Mouse (Mus musculus) ES-Bruce4 (cell line): ENCODE data around the gene Ewsr1.

Experiments
- CTCF ChIP-seq: IDR thresholded peaks from one replicate; pipeline ENCODE4 v1.8.1; 2011; ENCODE audit warnings: low read depth, low read length
- EP300 ChIP-seq: IDR thresholded peaks from 2 replicates; pipeline ENCODE4 v1.6.1; 2011; ENCODE audit warnings: low read depth, low read length; ENCODE audit not compliant: insufficient read depth

GRCm38 (mm10) chr11:5125713-5126112 is 26.6 kb upstream of the Ewsr1 start:
- no peak for TF ChIP-seq CTCF
- no peak for TF ChIP-seq EP300
